18 mouse cellular contexts compared by ENCODE assay signal in the genomic region with DNA sequence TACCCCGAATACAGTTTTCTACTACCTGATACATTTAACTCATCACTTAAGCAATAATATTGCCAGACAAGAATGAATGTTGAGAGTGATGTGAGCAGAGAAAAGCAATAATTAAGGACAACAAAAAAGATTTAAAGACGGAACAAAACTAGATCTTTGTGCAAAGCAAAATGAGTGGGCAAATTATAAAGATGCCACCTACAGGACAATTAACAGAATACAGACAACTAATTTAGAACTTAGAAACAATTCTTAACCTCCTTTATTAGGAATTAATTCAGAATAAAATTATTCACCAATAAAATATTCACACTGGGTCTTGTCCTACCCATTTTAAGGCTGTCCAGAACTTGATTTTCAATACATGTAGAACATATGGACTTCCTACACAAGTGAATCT. TPM values are rescaled to one million over a fixed set of nuclear protein-coding genes. Genes with fewer than 3 reads are reported as not detected.
DNase-seq lines count a peak whose midpoint lies in the region; ATAC-seq and TF ChIP-seq lines count a peak whose summit lies in the region.
"Had no signal": no experiment of that assay in that cellular context is flagged by ENCODE, and none has a peak within 500 bp of the region (broad histone marks: within the 10 kb centered on the region; RNA-seq: fewer than 3 reads in every experiment).

No protein-coding gene starts in this region.

- no peaks in the 10 kb centered on the region for H3K36me3 ChIP-seq in kidney, postnatal 0 days (ENCODE audit: insufficient read depth, low read length)
- no peaks in the 10 kb centered on the region for H3K36me3 ChIP-seq in kidney, adult 2 months (ENCODE audit: control insufficient read depth, insufficient read depth, low read length)
- H3K36me3 ChIP-seq in lung, postnatal 0 days (ENCODE audit: insufficient read depth, low read length), result no peaks in the 10 kb centered on the region
- no peaks in the 10 kb centered on the region for H3K36me3 ChIP-seq in stomach, postnatal 0 days (ENCODE audit: control insufficient read depth, insufficient read depth, low read length)
- H3K36me3 ChIP-seq: embryonic facial prominence, embryonic 12.5 days; forebrain, embryonic 15.5 days; heart, embryonic 12.5 days had no signal

- TF ChIP-seq POLR2A in kidney, adult 2 months (IDR thresholded peaks at IDR 0.05; ENCODE audit: low read depth, low read length), result no peak
- TF ChIP-seq POLR2A in lung, adult 2 months (IDR thresholded peaks at IDR 0.05; ENCODE audit: borderline replicate concordance, extremely low read depth, low read depth, low read length), result no peak

- H3K27ac ChIP-seq in gastrocnemius, adult 2 months, result no peak overlapping the region
- no peak overlapping the region for H3K27ac ChIP-seq in kidney, postnatal 0 days
- no peak overlapping the region for H3K27ac ChIP-seq in kidney, adult 2 months (ENCODE audit: insufficient read depth, low read depth, low read length)
- no peak overlapping the region for H3K27ac ChIP-seq in lung, postnatal 0 days (ENCODE audit: low read length)
- H3K27ac ChIP-seq in stomach, postnatal 0 days (replicated peaks), result no peak overlapping the region
- H3K27ac ChIP-seq: embryonic facial prominence, embryonic 12.5 days; forebrain, embryonic 15.5 days had no signal

- no peak for DNase-seq in gastrocnemius, adult 2 months
- DNase-seq in gastrocnemius, postnatal 25 days, result no peak
- DNase-seq in kidney, postnatal 0 days (ENCODE audit: low spot score), result no peak
- DNase-seq in kidney, adult 2 months, result no peak
- DNase-seq in lung, postnatal 0 days (ENCODE audit: low spot score), result no peak
- no peak for DNase-seq in lung, adult 2 months
- no peak for DNase-seq in stomach, postnatal 0 days (ENCODE audit: low spot score)
- no peak for DNase-seq in adrenal gland, postnatal 25 days
- DNase-seq: adrenal gland, adult 8-10 months; cerebellum, adult 11-12 months; cerebellum, adult 9-10 months; cerebellum, postnatal 25 days; heart, adult 18-20 months; heart, postnatal 36 days had no signal

- TF ChIP-seq EP300 in lung, postnatal 0 days (IDR thresholded peaks at IDR 0.05), result no peak
- TF ChIP-seq EP300 in stomach, postnatal 0 days (optimal IDR thresholded peaks at IDR 0.05), result no peak

- H3K9ac ChIP-seq in kidney, postnatal 0 days (ENCODE audit: low read depth, low read length), result no peak overlapping the region
- H3K9ac ChIP-seq in lung, postnatal 0 days (replicated peaks; ENCODE audit: low read depth), result no peak overlapping the region
- H3K9ac ChIP-seq in stomach, postnatal 0 days (ENCODE audit: low read length), result no peak overlapping the region
- H3K9ac ChIP-seq: embryonic facial prominence, embryonic 12.5 days; forebrain, embryonic 15.5 days; heart, embryonic 12.5 days had no signal

- peak; percentile 30; the same call in 1 of the 2 replicates for TF ChIP-seq CTCF in gastrocnemius, adult 2 months (IDR thresholded peaks at IDR 0.05)
- TF ChIP-seq CTCF in kidney, postnatal 0 days (IDR thresholded peaks at IDR 0.05; ENCODE audit: low read depth), result peak; percentile 37
- no peak for TF ChIP-seq CTCF in kidney, adult 2 months (conservative IDR thresholded peaks at IDR 0.05; ENCODE audit: insufficient read depth, insufficient read length, low read depth, low read length)
- TF ChIP-seq CTCF in lung, postnatal 0 days (IDR thresholded peaks at IDR 0.05), result peak; percentile 25
- TF ChIP-seq CTCF in lung, adult 2 months (IDR thresholded peaks at IDR 0.05; ENCODE audit: insufficient read depth, low read length), result no peak
- peak; percentile 39; the same call in 1 of the 2 replicates for TF ChIP-seq CTCF in stomach, postnatal 0 days (IDR thresholded peaks at IDR 0.05; ENCODE audit: low read depth)

- no peak overlapping the region for H3K4me2 ChIP-seq in kidney, postnatal 0 days (ENCODE audit: low read length)
- H3K4me2 ChIP-seq in lung, postnatal 0 days (replicated peaks; ENCODE audit: low read depth, low read length), result no peak overlapping the region
- no peak overlapping the region for H3K4me2 ChIP-seq in stomach, postnatal 0 days (replicated peaks; ENCODE audit: low read depth)
- H3K4me2 ChIP-seq: embryonic facial prominence, embryonic 12.5 days; forebrain, embryonic 15.5 days; heart, embryonic 12.5 days had no signal

- H3K4me3 ChIP-seq in gastrocnemius, adult 2 months, result no peak overlapping the region
- H3K4me3 ChIP-seq in kidney, postnatal 0 days (replicated peaks; ENCODE audit: low read depth, low read length), result no peak overlapping the region
- no peak overlapping the region for H3K4me3 ChIP-seq in kidney, adult 2 months (ENCODE audit: insufficient read depth, low read depth, low read length)
- no peak overlapping the region for H3K4me3 ChIP-seq in lung, postnatal 0 days (ENCODE audit: low read depth, low read length)
- H3K4me3 ChIP-seq in lung, adult 2 months (replicated peaks; ENCODE audit: extremely low read depth, low read depth, low read length), result no peak overlapping the region
- H3K4me3 ChIP-seq in stomach, postnatal 0 days (ENCODE audit: low read depth, low read length), result no peak overlapping the region
- H3K4me3 ChIP-seq: embryonic facial prominence, embryonic 12.5 days; forebrain, embryonic 15.5 days; heart, embryonic 12.5 days had no signal

- H3K27me3 ChIP-seq in kidney, postnatal 0 days (ENCODE audit: insufficient read depth, low read length), result no peaks in the 10 kb centered on the region
- H3K27me3 ChIP-seq in kidney, adult 2 months (replicated peaks; ENCODE audit: control insufficient read depth, insufficient read depth, low read length), result no peaks in the 10 kb centered on the region
- no peaks in the 10 kb centered on the region for H3K27me3 ChIP-seq in lung, postnatal 0 days (replicated peaks; ENCODE audit: insufficient read depth, low read length)
- H3K27me3 ChIP-seq in stomach, postnatal 0 days (ENCODE audit: control insufficient read depth, insufficient read depth, low read length), result no peaks in the 10 kb centered on the region
- H3K27me3 ChIP-seq: embryonic facial prominence, embryonic 12.5 days; forebrain, embryonic 15.5 days; heart, embryonic 12.5 days had no signal

- intact Hi-C loops in gastrocnemius, adult 2 months (cut with DNase I), result no loop called here

- no peak for ATAC-seq in kidney, postnatal 0 days (replicated peaks; ENCODE audit: low FRiP score, low read depth)
- no peak for ATAC-seq in lung, postnatal 0 days
- no peak for ATAC-seq in stomach, postnatal 0 days (ENCODE audit: low FRiP score, low TSS enrichment)
- ATAC-seq: forebrain, embryonic 15.5 days; hindbrain, embryonic 16.5 days had no signal

- 89% methylated on average over 2 of the region's 2 CpGs for WGBS in kidney, postnatal 0 days
- WGBS in kidney, adult 2 months, result 92% methylated on average over 2 of the region's 2 CpGs
- WGBS in lung, postnatal 0 days, result 88% methylated on average over 2 of the region's 2 CpGs
- WGBS in lung, adult 2 months, result 84% methylated on average over 2 of the region's 2 CpGs
- WGBS in stomach, postnatal 0 days, result 92% methylated on average over 2 of the region's 2 CpGs

- no peaks in the 10 kb centered on the region for H3K9me3 ChIP-seq in kidney, postnatal 0 days (replicated peaks; ENCODE audit: low read length)
- H3K9me3 ChIP-seq in lung, postnatal 0 days (ENCODE audit: low read length), result no peaks in the 10 kb centered on the region
- no peaks in the 10 kb centered on the region for H3K9me3 ChIP-seq in stomach, postnatal 0 days (ENCODE audit: control insufficient read depth, low read length)
- H3K9me3 ChIP-seq: embryonic facial prominence, embryonic 12.5 days; forebrain, embryonic 15.5 days; heart, embryonic 12.5 days had no signal

- H3K4me1 ChIP-seq in kidney, postnatal 0 days (replicated peaks; ENCODE audit: insufficient read depth, low read length), result no peaks in the 10 kb centered on the region
- peaks cover 4% of the 10 kb centered on the region for H3K4me1 ChIP-seq in kidney, adult 2 months (ENCODE audit: control insufficient read depth, insufficient read depth, low read length)
- H3K4me1 ChIP-seq in lung, postnatal 0 days (ENCODE audit: insufficient read depth, low read depth, low read length), result no peaks in the 10 kb centered on the region
- H3K4me1 ChIP-seq in lung, adult 2 months (ENCODE audit: control insufficient read depth, insufficient read depth, low read length), result peaks cover 7% of the 10 kb centered on the region
- no peaks in the 10 kb centered on the region for H3K4me1 ChIP-seq in stomach, postnatal 0 days (replicated peaks; ENCODE audit: control insufficient read depth, insufficient read depth)
- H3K4me1 ChIP-seq: embryonic facial prominence, embryonic 12.5 days; forebrain, embryonic 15.5 days had no signal

RNA-seq across cellular contexts. Expression of gene Nipbl, which starts 38.0 kb away (rescaled TPM):
- 10 to 100 TPM; 23.6 to 24.6 TPM for total RNA-seq in gastrocnemius, adult 2 months (2021)
- 10 to 100 TPM; 17.9 to 19.1 TPM for total RNA-seq in gastrocnemius, postnatal 25 days (2021)
- polyA plus RNA-seq in kidney, postnatal 0 days (2015; fragmentation: Nextera tagmentation; extraction: Ambion mirVana), result 13.8 and 15.0 TPM in 2 replicates
- 4.6 and 5.2 TPM in 2 replicates for polyA plus RNA-seq in kidney, adult 2 months (2012; rRNA removed)
- 15.1 and 17.6 TPM in 2 replicates for polyA plus RNA-seq in lung, postnatal 0 days (2015; fragmentation: Nextera tagmentation; extraction: Ambion mirVana)
- 4.9 and 7.1 TPM in 2 replicates for polyA plus RNA-seq in lung, adult 2 months (2012; rRNA removed)
- 8.8 and 9.1 TPM in 2 replicates for polyA plus RNA-seq in stomach, postnatal 0 days (2015; fragmentation: Nextera tagmentation; extraction: Ambion mirVana)
- 54.8 and 55.9 TPM in 2 replicates for total RNA-seq in adrenal gland, postnatal 25 days (2021)

Comparison
In these comparisons a context has a peak if more than half of its experiments do, and no peak if none do; other contexts are left out.
1. CTCF ChIP-seq: peak in gastrocnemius, adult 2 months (single experiment), kidney, postnatal 0 days (single experiment), lung, postnatal 0 days (single experiment) and stomach, postnatal 0 days (single experiment); none in kidney, adult 2 months (single experiment) and lung, adult 2 months (single experiment).